Mouse (Mus musculus): ENCODE data around the gene Nr2f2. TPM values are rescaled to one million over a fixed set of nuclear protein-coding genes. Genes with fewer than 3 reads are reported as not detected.
A peak's percentile ranks its signal among the peaks of the same experiment; 100 is the strongest.

Nr2f2 gene
- polyA plus RNA-seq, 1 experiment from 2014 or later = 79.5 TPM

- Histone ChIP-seq H3K36me3 (ENCODE audit: control insufficient read depth, insufficient read depth, low read length) (no peaks in the 10 kb centered on the region), H3K27ac (replicated peaks; ENCODE audit: low read depth, low read length) (no peak overlapping the region), H3K4me1 (ENCODE audit: control insufficient read depth, insufficient read depth, low read length) (peaks cover 5% of the 10 kb centered on the region; the same call in 1 of the 2 replicates), H3K9me3 (ENCODE audit: control insufficient read depth, low read length) (no peaks in the 10 kb centered on the region), H3K4me2 (ENCODE audit: low read depth, severe bottlenecking) (peak overlapping the region; percentile 92; the same call in 1 of the 2 replicates), H3K9ac (ENCODE audit: low read length) (no peak overlapping the region), H3K27me3 (ENCODE audit: control insufficient read depth, insufficient read depth, low read length) (peaks cover 8% of the 10 kb centered on the region), H3K4me3 (ENCODE audit: low read depth, low read length) (peak overlapping the region; percentile 76)
- WGBS = 2% methylated on average over 12 of the region's 12 CpGs
- peak; percentile 45 for DNase-seq (ENCODE audit: low spot score)
- ATAC-seq (ENCODE audit: insufficient number of reproducible peaks, low FRiP score, low TSS enrichment, low read depth) = no peak
Measured at GRCm38 (mm10) chr7:70362526-70363170, 3.9 kb downstream of the Nr2f2 start.

GRCm38 (mm10) chr7:70361383-70362364 lies 4.9 kb downstream of the Nr2f2 start:
- H3K4me2 ChIP-seq (ENCODE audit: low read depth, severe bottlenecking) = peak overlapping the region; percentile 92
- peak overlapping the region; percentile 99 for H3K9ac ChIP-seq (ENCODE audit: low read length)
- ATAC-seq (ENCODE audit: insufficient number of reproducible peaks, low FRiP score, low TSS enrichment, low read depth) (peak; percentile 85), DNase-seq (ENCODE audit: low spot score) (peak; percentile 95)
- H3K36me3 ChIP-seq (ENCODE audit: control insufficient read depth, insufficient read depth, low read length) = no peaks in the 10 kb centered on the region
- H3K27ac ChIP-seq (replicated peaks; ENCODE audit: low read depth, low read length) = peak overlapping the region; percentile 99
- WGBS = under 1% methylated on average over 98 of the region's 98 CpGs
- H3K27me3 ChIP-seq (ENCODE audit: control insufficient read depth, insufficient read depth, low read length) = 0 out of 2 replicates have a peak, but pooled peaks cover 3% of the 10 kb centered on the region
- peaks cover 7% of the 10 kb centered on the region for H3K4me1 ChIP-seq (ENCODE audit: control insufficient read depth, insufficient read depth, low read length)
- peak overlapping the region; percentile 76 for H3K4me3 ChIP-seq (ENCODE audit: low read depth, low read length)
- H3K9me3 ChIP-seq (ENCODE audit: control insufficient read depth, low read length) = no peaks in the 10 kb centered on the region

- peak; percentile 63 for DNase-seq (ENCODE audit: low spot score)
- no peaks in the 10 kb centered on the region for H3K27me3 ChIP-seq (ENCODE audit: control insufficient read depth, insufficient read depth, low read length)
- peak overlapping the region; percentile 92 for H3K4me2 ChIP-seq (ENCODE audit: low read depth, severe bottlenecking)
- peak overlapping the region; percentile 76 for H3K4me3 ChIP-seq (ENCODE audit: low read depth, low read length)
- H3K36me3 ChIP-seq (ENCODE audit: control insufficient read depth, insufficient read depth, low read length) = no peaks in the 10 kb centered on the region
- no peaks in the 10 kb centered on the region for H3K9me3 ChIP-seq (ENCODE audit: control insufficient read depth, low read length)
- peak overlapping the region; percentile 99 for H3K27ac ChIP-seq (replicated peaks; ENCODE audit: low read depth, low read length)
- no peak for ATAC-seq (ENCODE audit: insufficient number of reproducible peaks, low FRiP score, low TSS enrichment, low read depth)
- WGBS = under 1% methylated on average over 46 of the region's 84 CpGs
- H3K9ac ChIP-seq (ENCODE audit: low read length) = peak overlapping the region; percentile 99
- peaks cover 4% of the 10 kb centered on the region; the same call in 1 of the 2 replicates for H3K4me1 ChIP-seq (ENCODE audit: control insufficient read depth, insufficient read depth, low read length)
Measured at GRCm38 (mm10) chr7:70360611-70361382, 5.7 kb downstream of the Nr2f2 start.

- Histone ChIP-seq H3K9me3 (ENCODE audit: control insufficient read depth, low read length) (no peaks in the 10 kb centered on the region), H3K4me2 (ENCODE audit: low read depth, severe bottlenecking) (peak overlapping the region; percentile 92), H3K27me3 (ENCODE audit: control insufficient read depth, insufficient read depth, low read length) (no peaks in the 10 kb centered on the region), H3K4me3 (ENCODE audit: low read depth, low read length) (peak overlapping the region; percentile 76), H3K36me3 (ENCODE audit: control insufficient read depth, insufficient read depth, low read length) (no peaks in the 10 kb centered on the region), H3K27ac (replicated peaks; ENCODE audit: low read depth, low read length) (peak overlapping the region; percentile 99), H3K9ac (ENCODE audit: low read length) (peak overlapping the region; percentile 99), H3K4me1 (ENCODE audit: control insufficient read depth, insufficient read depth, low read length) (peaks cover 4% of the 10 kb centered on the region; the same call in 1 of the 2 replicates)
- DNase-seq (ENCODE audit: low spot score) (peak; percentile 75), ATAC-seq (ENCODE audit: insufficient number of reproducible peaks, low FRiP score, low TSS enrichment, low read depth) (no peak)
- WGBS = under 1% methylated on average over 73 of the region's 75 CpGs
Measured at GRCm38 (mm10) chr7:70359791-70360581, 6.5 kb downstream of the Nr2f2 start.

- ATAC-seq (ENCODE audit: insufficient number of reproducible peaks, low FRiP score, low TSS enrichment, low read depth) (peak; percentile 1; the same call in 1 of the 2 replicates), DNase-seq (ENCODE audit: low spot score) (peak; percentile 76)
- Histone ChIP-seq H3K36me3 (ENCODE audit: control insufficient read depth, insufficient read depth, low read length) (no peaks in the 10 kb centered on the region), H3K27ac (replicated peaks; ENCODE audit: low read depth, low read length) (peak overlapping the region; percentile 99), H3K4me2 (ENCODE audit: low read depth, severe bottlenecking) (peak overlapping the region; percentile 92), H3K4me3 (ENCODE audit: low read depth, low read length) (peak overlapping the region; percentile 76), H3K4me1 (ENCODE audit: control insufficient read depth, insufficient read depth, low read length) (peaks cover 7% of the 10 kb centered on the region; the same call in 1 of the 2 replicates), H3K9me3 (ENCODE audit: control insufficient read depth, low read length) (no peaks in the 10 kb centered on the region), H3K27me3 (ENCODE audit: control insufficient read depth, insufficient read depth, low read length) (no peaks in the 10 kb centered on the region), H3K9ac (ENCODE audit: low read length) (peak overlapping the region; percentile 99)
- under 1% methylated on average over 33 of the region's 33 CpGs for WGBS
Measured at GRCm38 (mm10) chr7:70358848-70359591, 7.5 kb downstream of the Nr2f2 start.

GRCm38 (mm10) chr7:70358020-70358847 lies 8.3 kb downstream of the Nr2f2 start:
- peak overlapping the region; percentile 92 for H3K4me2 ChIP-seq (ENCODE audit: low read depth, severe bottlenecking)
- under 1% methylated on average over 33 of the region's 33 CpGs for WGBS
- H3K27me3 ChIP-seq (ENCODE audit: control insufficient read depth, insufficient read depth, low read length) = no peaks in the 10 kb centered on the region
- peak overlapping the region; percentile 76 for H3K4me3 ChIP-seq (ENCODE audit: low read depth, low read length)
- peak; percentile 67 for DNase-seq (ENCODE audit: low spot score)
- H3K9ac ChIP-seq (ENCODE audit: low read length) = peak overlapping the region; percentile 99
- peaks cover 7% of the 10 kb centered on the region for H3K4me1 ChIP-seq (ENCODE audit: control insufficient read depth, insufficient read depth, low read length)
- H3K9me3 ChIP-seq (ENCODE audit: control insufficient read depth, low read length) = no peaks in the 10 kb centered on the region
- no peaks in the 10 kb centered on the region for H3K36me3 ChIP-seq (ENCODE audit: control insufficient read depth, insufficient read depth, low read length)
- H3K27ac ChIP-seq (replicated peaks; ENCODE audit: low read depth, low read length) = peak overlapping the region; percentile 99
- ATAC-seq (ENCODE audit: insufficient number of reproducible peaks, low FRiP score, low TSS enrichment, low read depth) = no peak

All from limb, embryonic 11.5 days (tissue).